Mouse (Mus musculus) layer of hippocampus, postnatal 25 days (tissue): Measurements from ENCODE around the gene Olfr141. TPM values are rescaled to one million over a fixed set of nuclear protein-coding genes. Genes with fewer than 3 reads are reported as not detected.
A peak's percentile ranks its signal among the peaks of the same experiment; 100 is the strongest.

Experiments used
- DNase-seq, 2 experiments: peaks; one replicate each; pipeline ENCODE4 v3.0.0; 2022; ENCODE audit warnings: mixed read lengths in 2 of 2, low spot score in 1 of 2; ENCODE audit errors: extremely low spot score in 1 of 2
- total RNA-seq, 2 experiments: library from RNA; stranded (reverse); gene quantifications; 2 replicates each; pipeline ENCODE4 v1.2.3; 2021

The Olfr141 gene
- not detected for total RNA-seq

DNA sequence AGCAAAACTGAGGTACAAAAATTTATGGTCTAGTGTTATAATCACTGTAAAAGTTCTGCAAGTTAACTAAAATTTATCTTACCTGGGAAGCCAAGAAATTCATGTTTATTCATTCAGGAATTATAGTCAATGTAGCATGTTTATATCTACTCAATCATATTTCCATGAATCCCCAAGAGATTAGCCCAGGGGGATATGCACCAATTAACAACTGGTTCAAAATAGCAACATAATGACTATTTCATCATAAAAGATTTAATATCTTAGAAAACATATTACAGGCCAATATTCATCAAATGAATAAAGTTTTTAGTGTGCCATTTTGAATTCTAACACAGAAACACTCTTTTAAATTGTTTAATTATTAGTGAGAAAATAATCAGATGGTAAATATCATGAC lies at the start of gene Olfr141:
Gene Olfr141 (minus strand): TSS at position 101 of the 400 bp plus-strand sequence.
- DNase-seq, result no peak

DNA sequence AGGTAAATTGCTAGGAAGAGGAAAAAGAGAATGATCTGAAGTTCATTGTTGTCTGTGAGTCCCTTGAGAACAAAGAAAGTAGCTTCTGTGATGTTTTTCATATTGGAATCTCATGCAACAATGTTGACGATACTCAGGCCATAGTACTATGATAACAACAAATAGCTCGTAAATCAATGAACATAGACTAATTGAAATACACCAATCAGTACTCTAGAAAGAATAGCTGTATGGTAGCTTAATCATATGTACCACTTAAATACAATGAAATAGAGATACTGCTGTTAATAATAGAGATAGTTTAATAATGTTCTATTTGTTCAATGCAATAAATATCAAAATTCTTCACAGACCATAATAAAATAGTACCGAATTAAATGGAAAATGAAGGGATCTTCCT lies 41.8 kb upstream of the Olfr141 start, which contains the start of gene Olfr1095:
Gene Olfr1095 (minus strand): TSS at position 101 of the 400 bp plus-strand sequence.
- no peak for DNase-seq

DNA sequence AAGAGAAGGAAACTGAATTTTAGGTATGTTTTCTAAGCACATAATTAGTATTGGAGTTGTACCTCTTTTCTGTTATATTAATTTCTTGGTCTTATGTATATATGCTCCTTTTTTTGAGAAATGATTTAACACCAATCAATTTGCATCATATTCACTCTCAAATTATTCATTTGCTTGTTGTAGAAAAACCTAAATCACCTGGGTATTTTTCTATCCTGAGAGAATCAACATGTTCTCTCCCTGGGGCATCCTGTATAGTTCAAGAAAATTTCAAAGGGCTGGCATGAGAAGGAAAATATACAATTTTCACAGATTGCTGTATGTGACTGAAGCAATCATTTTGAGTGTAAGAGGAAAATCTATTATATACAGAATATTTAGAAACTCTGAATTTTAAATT lies 14.5 kb upstream of the Olfr141 start, which contains the start of gene Olfr1094:
Gene Olfr1094 (plus strand): TSS at position 301 of the 400 bp plus-strand sequence.
- no peak for DNase-seq

DNA sequence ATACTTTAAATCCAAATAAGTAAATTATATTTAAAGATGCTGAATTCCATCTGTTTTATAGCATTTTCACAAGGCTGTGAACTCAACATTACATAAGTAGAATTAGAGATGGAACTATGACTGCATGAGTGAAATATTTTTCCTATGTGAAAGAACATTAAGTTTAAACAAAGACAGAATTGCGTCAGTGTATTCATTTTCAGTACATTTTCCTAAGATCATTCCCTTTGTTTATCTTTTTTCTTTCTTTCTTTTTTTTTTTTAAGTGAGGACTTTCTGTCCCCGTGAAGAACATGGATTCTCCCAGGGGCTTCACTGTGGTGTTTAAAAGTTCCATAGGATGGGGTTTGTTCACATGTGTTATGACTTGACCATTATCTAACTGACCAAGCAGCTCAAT lies 27.6 kb downstream of the Olfr141 start, which contains the start of gene Olfr1093:
Gene Olfr1093 (plus strand): TSS at position 301 of the 400 bp plus-strand sequence.
- no peak for DNase-seq

DNA sequence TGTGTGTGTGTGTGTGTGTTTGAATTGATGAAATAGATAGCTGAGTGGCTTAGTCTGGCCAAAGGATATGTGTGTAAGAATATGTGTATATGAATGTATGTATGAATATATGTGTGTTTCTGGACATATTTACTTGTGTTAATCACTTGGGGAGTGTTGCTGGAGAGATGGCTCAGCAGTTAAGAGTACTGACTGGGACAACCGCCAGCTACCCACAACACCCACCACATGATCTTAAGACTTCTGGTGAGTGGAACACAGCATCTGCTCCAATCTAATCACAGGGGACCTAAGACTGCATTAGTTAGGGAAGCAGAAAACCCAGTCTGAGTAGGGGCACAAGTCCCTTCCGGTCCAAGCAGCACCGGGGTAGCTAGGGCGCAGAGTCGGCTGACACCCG lies 48.8 kb downstream of the Olfr141 start:
- DNase-seq, result peak in 1 of 2 experiments; percentile 4

DNA sequence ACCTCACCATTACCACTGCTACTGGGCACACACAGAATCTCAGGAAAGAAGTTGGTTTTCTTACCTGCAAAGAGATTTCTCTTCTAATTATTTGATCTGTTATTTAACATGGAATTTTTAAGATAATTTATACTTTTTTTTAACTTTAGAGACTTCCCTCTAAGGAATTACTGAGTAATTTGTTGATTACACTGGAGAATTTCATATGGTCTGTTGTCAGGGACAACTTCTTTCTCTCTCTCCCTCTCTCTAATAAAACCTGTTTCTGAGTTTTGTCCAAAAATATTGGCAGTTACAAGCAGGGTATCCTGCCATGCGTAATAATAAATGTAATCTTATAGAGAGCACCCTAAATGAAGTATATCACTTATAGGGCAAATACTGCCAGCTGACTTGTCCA lies 50.9 kb downstream of the Olfr141 start, which contains the start of gene Olfr1090:
Gene Olfr1090 (minus strand): TSS at position 101 of the 400 bp plus-strand sequence.
- no peak for DNase-seq

Other genes with a start within 250 kb of the Olfr141 start
- gene Olfr1082, start 211.1 kb downstream of the Olfr141 start, total RNA-seq, result not detected
- gene Olfr1084, start 170.3 kb downstream of the Olfr141 start, total RNA-seq, result not detected
- not detected for gene Olfr1085, start 148.0 kb downstream of the Olfr141 start, total RNA-seq
- not detected for gene Olfr1086, start 129.9 kb downstream of the Olfr141 start, total RNA-seq
- gene Olfr1087, start 111.6 kb downstream of the Olfr141 start, total RNA-seq, result not detected
- gene Olfr1089, start 76.3 kb downstream of the Olfr141 start, total RNA-seq, result not detected
- gene Olfr1090, start 51.0 kb downstream of the Olfr141 start, total RNA-seq, result not detected
- not detected for gene Olfr1093, start 27.5 kb downstream of the Olfr141 start, total RNA-seq
- not detected for gene Olfr1094, start 14.6 kb upstream of the Olfr141 start, total RNA-seq
- gene Olfr1095, start 41.7 kb upstream of the Olfr141 start, total RNA-seq, result not detected
- not detected for gene Gm13723, start 64.8 kb upstream of the Olfr141 start, total RNA-seq
- not detected for gene Olfr1097, start 82.2 kb upstream of the Olfr141 start, total RNA-seq
- not detected for gene Olfr1098, start 114.5 kb upstream of the Olfr141 start, total RNA-seq
- gene Olfr1099, start 150.7 kb upstream of the Olfr141 start, total RNA-seq, result not detected
- gene Olfr1100, start 169.9 kb upstream of the Olfr141 start, total RNA-seq, result not detected
- not detected for gene Olfr1101, start 181.2 kb upstream of the Olfr141 start, total RNA-seq
- not detected for gene Olfr1102, start 188.4 kb upstream of the Olfr141 start, total RNA-seq
- not detected for gene Olfr1104, start 217.1 kb upstream of the Olfr141 start, total RNA-seq
- gene Olfr1105, start 226.5 kb upstream of the Olfr141 start, total RNA-seq, result not detected
- gene Olfr1106, start 242.3 kb upstream of the Olfr141 start, total RNA-seq, result not detected